Mouse (Mus musculus) myocyte (in vitro differentiated cells): Measurements from ENCODE around the gene Chd2. TPM values are rescaled to one million over a fixed set of nuclear protein-coding genes. Genes with fewer than 3 reads are reported as not detected.

Experiments
- H3K27me3 ChIP-seq: one replicate; pipeline ENCODE4 v1.6.1; 2011; ENCODE audit not compliant: control insufficient read depth, insufficient read depth, insufficient read length
- H3K36me3 ChIP-seq: one replicate; pipeline ENCODE4 v1.6.1; 2011; ENCODE audit not compliant: control insufficient read depth, insufficient read depth
- H3K4me2 ChIP-seq: one replicate; pipeline ENCODE4 v1.6.1; 2011; ENCODE audit warnings: low read depth, control low read depth
- H3K4me3 ChIP-seq: one replicate; pipeline ENCODE4 v1.5.1; 2011; ENCODE audit warnings: mild to moderate bottlenecking, control low read depth, moderate library complexity
- H3K79me2 ChIP-seq: one replicate; pipeline ENCODE4 v1.6.1; 2011; ENCODE audit not compliant: control insufficient read depth, insufficient read depth
- H3ac ChIP-seq: one replicate; pipeline ENCODE4 v1.6.1; 2011; ENCODE audit not compliant: control insufficient read depth, insufficient read length
- CEBPB ChIP-seq: IDR thresholded peaks from 2 replicates; pipeline ENCODE4 v1.6.1; 2011; ENCODE audit warnings: mild to moderate bottlenecking, moderate library complexity; ENCODE audit not compliant: poor library complexity, insufficient read depth, severe bottlenecking
- E2F4 ChIP-seq: IDR thresholded peaks from one replicate; pipeline ENCODE4 v1.6.1; 2011; ENCODE audit warnings: mild to moderate bottlenecking, control low read depth, moderate library complexity; ENCODE audit not compliant: insufficient read depth
- MAX ChIP-seq: IDR thresholded peaks from one replicate; pipeline ENCODE4 v1.6.1; 2011; ENCODE audit warnings: low read depth, mild to moderate bottlenecking, control low read depth
- MYOD1 ChIP-seq, 3 experiments: IDR thresholded peaks; one replicate each; pipeline ENCODE4 v1.6.1; 2011; ENCODE audit warnings: control low read depth in 2 of 3, low read depth in 2 of 3, mild to moderate bottlenecking in 2 of 3, moderate library complexity in 1 of 3; ENCODE audit not compliant: insufficient read length in 2 of 3, control insufficient read depth in 1 of 3
- MYOG ChIP-seq, 3 experiments: IDR thresholded peaks; one replicate each; pipeline ENCODE4 v1.6.1; 2011; ENCODE audit warnings: control low read depth in 2 of 3, low read depth in 2 of 3, mild to moderate bottlenecking in 2 of 3; ENCODE audit not compliant: insufficient read length in 2 of 3, control insufficient read depth in 1 of 3, insufficient read depth in 1 of 3
- POLR2A ChIP-seq: IDR thresholded peaks from one replicate; pipeline ENCODE4 v1.6.1; 2011; ENCODE audit warnings: low read depth, mild to moderate bottlenecking, control low read depth, moderate library complexity; ENCODE audit not compliant: insufficient read length
- POLR2AphosphoS2 ChIP-seq: IDR thresholded peaks from one replicate; pipeline ENCODE4 v1.6.1; 2011; ENCODE audit warnings: low read depth, control low read depth; ENCODE audit not compliant: insufficient read length
- REST ChIP-seq: IDR thresholded peaks from one replicate; pipeline ENCODE4 v1.6.1; 2011; ENCODE audit warnings: mild to moderate bottlenecking, control low read depth, moderate library complexity; ENCODE audit not compliant: insufficient read depth, insufficient read length
- SRF ChIP-seq: IDR thresholded peaks from one replicate; pipeline ENCODE4 v1.6.1; 2011; ENCODE audit warnings: low read depth; ENCODE audit not compliant: control insufficient read depth, insufficient read length
- TCF12 ChIP-seq: IDR thresholded peaks from one replicate; pipeline ENCODE4 v1.6.1; 2011; ENCODE audit warnings: mild to moderate bottlenecking, control low read depth; ENCODE audit not compliant: poor library complexity, insufficient read depth, severe bottlenecking
- TCF3 ChIP-seq: IDR thresholded peaks from one replicate; pipeline ENCODE4 v1.6.1; 2011; ENCODE audit warnings: low read depth, control low read depth; ENCODE audit not compliant: insufficient read length
- USF1 ChIP-seq: IDR thresholded peaks from one replicate; pipeline ENCODE4 v1.6.1; 2011; ENCODE audit warnings: low read depth, mild to moderate bottlenecking, control low read depth, moderate library complexity
- polyA plus RNA-seq: library from polyadenylated mRNA; unstranded; fragments of >200 nt; fragmentation: generic; extraction: Trizol; gene quantifications from one replicate; pipeline ENCODE4 v1.2.1, GENCODE M21; 2012; ENCODE audit warnings: missing spikeins

The Chd2 gene
- polyA plus RNA-seq, 1 experiment = 7.9 TPM

GRCm38 (mm10) chr7:73581836-73582375, 40.3 kb upstream of the Chd2 start:
- TF ChIP-seq SRF (no peak), REST (no peak), USF1 (no peak), MYOD1 (IDR thresholded peaks at IDR 0.05; ENCODE audit: control insufficient read depth in 1 of 3, insufficient read length in 2 of 3, low read depth in 2 of 3) (no peak), E2F4 (no peak), POLR2A (no peak), TCF12 (no peak), POLR2AphosphoS2 (no peak), MYOG (IDR thresholded peaks at IDR 0.05; ENCODE audit: control insufficient read depth in 1 of 3, insufficient read depth in 1 of 3, insufficient read length in 2 of 3, low read depth in 2 of 3) (no peak)
- H3ac ChIP-seq = no peak overlapping the region
- H3K36me3 ChIP-seq = no peaks in the 10 kb centered on the region
- H3K27me3 ChIP-seq = no peaks in the 10 kb centered on the region
- no peaks in the 10 kb centered on the region for H3K79me2 ChIP-seq
- no peak overlapping the region for H3K4me3 ChIP-seq
- H3K4me2 ChIP-seq = no peak overlapping the region

GRCm38 (mm10) chr7:73579072-73579731, 37.6 kb upstream of the Chd2 start:
- Histone ChIP-seq H3K4me3 (no peak overlapping the region), H3K4me2 (peak overlapping the region; percentile 50)

GRCm38 (mm10) chr7:73577888-73578421, 36.3 kb upstream of the Chd2 start:
- Histone ChIP-seq H3K79me2 (no peaks in the 10 kb centered on the region), H3ac (no peak overlapping the region), H3K36me3 (no peaks in the 10 kb centered on the region), H3K27me3 (no peaks in the 10 kb centered on the region), H3K4me2 (no peak overlapping the region), H3K4me3 (no peak overlapping the region)
- TF ChIP-seq POLR2A (no peak), E2F4 (no peak), REST (no peak), POLR2AphosphoS2 (no peak)

More at GRCm38 (mm10) chr7:73579072-73579731, 37.6 kb upstream of the Chd2 start:
- Histone ChIP-seq H3K27me3 (no peaks in the 10 kb centered on the region), H3K36me3 (no peaks in the 10 kb centered on the region), H3K79me2 (no peaks in the 10 kb centered on the region), H3ac (no peak overlapping the region)
- TF ChIP-seq MYOG (IDR thresholded peaks at IDR 0.05; ENCODE audit: control insufficient read depth in 1 of 3, insufficient read depth in 1 of 3, insufficient read length in 2 of 3, low read depth in 2 of 3) (peak in 1 of 3 experiments; percentile 36), REST (no peak), E2F4 (no peak), POLR2AphosphoS2 (no peak), MYOD1 (IDR thresholded peaks at IDR 0.05; ENCODE audit: control insufficient read depth in 1 of 3, insufficient read length in 2 of 3, low read depth in 2 of 3) (peak in 1 of 3 experiments; percentile 22)

- no peak overlapping the region for H3K4me3 ChIP-seq
- no peak for TF ChIP-seq SRF
- no peak for TF ChIP-seq TCF12
- no peak for TF ChIP-seq CEBPB
- TF ChIP-seq POLR2A = no peak
- TF ChIP-seq MAX = no peak
- no peak for TF ChIP-seq TCF3
- TF ChIP-seq MYOD1 (IDR thresholded peaks at IDR 0.05; ENCODE audit: control insufficient read depth in 1 of 3, insufficient read length in 2 of 3, low read depth in 2 of 3) = no peak
- no peak for TF ChIP-seq REST
- no peak for TF ChIP-seq MYOG (IDR thresholded peaks at IDR 0.05; ENCODE audit: control insufficient read depth in 1 of 3, insufficient read depth in 1 of 3, insufficient read length in 2 of 3, low read depth in 2 of 3)
- TF ChIP-seq POLR2AphosphoS2 = no peak
- no peak for TF ChIP-seq USF1
- TF ChIP-seq E2F4 = no peak
- no peaks in the 10 kb centered on the region for H3K36me3 ChIP-seq
- H3K79me2 ChIP-seq = no peaks in the 10 kb centered on the region
- no peak overlapping the region for H3ac ChIP-seq
- no peaks in the 10 kb centered on the region for H3K27me3 ChIP-seq
- H3K4me2 ChIP-seq = no peak overlapping the region
Measured at GRCm38 (mm10) chr7:73576101-73576936, 34.7 kb upstream of the Chd2 start.
